Mouse (Mus musculus) spleen, postnatal 10 days (tissue): ENCODE data around the gene Grm6.

Experiments
- DNase-seq, 2 experiments: peaks; one replicate each; pipeline ENCODE4 v3.0.0; 2021 to 2022; ENCODE audit warnings: low spot score in 2 of 2

Gene Grm6

GRCm38 (mm10) chr11:50914461-50914860, 64.0 kb downstream of the Grm6 start:
- DNase-seq, result no peak
